Mouse (Mus musculus) hindbrain, embryonic 15.5 days (tissue): Measurements from ENCODE around the gene Fbxo2. TPM values are rescaled to one million over a fixed set of nuclear protein-coding genes. Genes with fewer than 3 reads are reported as not detected.
"Not testable (repeated sequence)": the region's sequence is repeated elsewhere in the genome, so short reads cannot be mapped to it uniquely, and the experiment has no call there.

ENCODE experiments used
- ATAC-seq: fragments of 200-750 bp; cut with Nextera tagmentation; 2 replicates; pipeline ENCODE4 v1.8.0; 2017; ENCODE audit warnings: low read depth, moderate number of reproducible peaks, moderate TSS enrichment; ENCODE audit not compliant: low FRiP score
- H3K27ac ChIP-seq: fragments of 300-500 bp; sonication (generic); replicated peaks from 2 replicates; pipeline ENCODE4 v1.5.1; 2015; ENCODE audit warnings: mild to moderate bottlenecking, inconsistent platforms
- H3K27me3 ChIP-seq: fragments of 300-500 bp; sonication (generic); 2 replicates; pipeline ENCODE4 v1.6.1; 2015; ENCODE audit warnings: control low read depth, inconsistent platforms
- H3K36me3 ChIP-seq: fragments of 300-500 bp; sonication (generic); 2 replicates; pipeline ENCODE4 v1.6.1; 2015; ENCODE audit warnings: control low read depth, inconsistent platforms
- H3K4me1 ChIP-seq: fragments of 300-500 bp; sonication (generic); replicated peaks from 2 replicates; pipeline ENCODE4 v1.6.1; 2015; ENCODE audit warnings: control low read depth, inconsistent platforms
- H3K4me2 ChIP-seq: fragments of 300-500 bp; sonication (generic); 2 replicates; pipeline ENCODE4 v1.6.1; 2015; ENCODE audit warnings: moderate library complexity, mild to moderate bottlenecking, inconsistent platforms
- H3K4me3 ChIP-seq: fragments of 300-500 bp; sonication (generic); 2 replicates; pipeline ENCODE4 v1.5.1; 2015; ENCODE audit warnings: mild to moderate bottlenecking, inconsistent platforms
- H3K9ac ChIP-seq: fragments of 300-500 bp; sonication (generic); 2 replicates; pipeline ENCODE4 v1.6.1; 2015; ENCODE audit warnings: inconsistent platforms
- H3K9me3 ChIP-seq: fragments of 300-500 bp; sonication (generic); 2 replicates; pipeline ENCODE4 v1.6.1; 2016; ENCODE audit warnings: control low read depth, inconsistent platforms
- WGBS: fragments of 180-500 bp; shearing (Covaris S2); methylation state at CpG from one replicate; pipeline ENCODE4 v1.1.7; 2015; 5-methylcytosine and 5-hydroxymethylcytosine counted together
- polyA plus RNA-seq: library from polyadenylated mRNA; unstranded; fragments of >200 nt; fragmentation: Nextera tagmentation; extraction: Ambion mirVana; gene quantifications from 2 replicates; pipeline ENCODE4 v1.2.1, GENCODE M21; 2015

Fbxo2 gene
- polyA plus RNA-seq: 21.4 and 23.4 TPM in 2 replicates

GRCm38 (mm10) chr4:148160436-148161390 lies at the start of gene Fbxo2, which contains the start of gene Fbxo44:
Gene Fbxo2, plus strand, starts transcription at chr4:148160621.
Gene Fbxo44, minus strand, starts transcription at chr4:148160482.
- Histone ChIP-seq H3K27ac (peak within 1 kb of the TSS; percentile 88), H3K4me3 (peak within 1 kb of the TSS; percentile 61), H3K27me3 (peaks cover 38% of the 10 kb centered on the region), H3K36me3 (peaks cover 12% of the 10 kb centered on the region), H3K4me1 (peaks cover 53% of the 10 kb centered on the region), H3K9me3 (no peaks in the 10 kb centered on the region), H3K4me2 (peak within 1 kb of the TSS; percentile 92), H3K9ac (peak within 1 kb of the TSS; percentile 87)
- WGBS: 1% methylated on average over 40 of the region's 43 CpGs
- ATAC-seq: peak; percentile 75

GRCm38 (mm10) chr4:148112519-148112918 lies 47.9 kb upstream of the Fbxo2 start:
- no peak for ATAC-seq
- no peak overlapping the region for H3K4me3 ChIP-seq
- no peak overlapping the region for H3K4me2 ChIP-seq
- WGBS: 81% methylated on average over 12 of the region's 12 CpGs
- peaks cover 19% of the 10 kb centered on the region for H3K36me3 ChIP-seq
- peaks cover 16% of the 10 kb centered on the region for H3K4me1 ChIP-seq
- no peak overlapping the region for H3K9ac ChIP-seq
- H3K27me3 ChIP-seq: no peaks in the 10 kb centered on the region
- H3K9me3 ChIP-seq: no peaks in the 10 kb centered on the region
- no peak overlapping the region for H3K27ac ChIP-seq

GRCm38 (mm10) chr4:148114758-148115391 lies 45.5 kb upstream of the Fbxo2 start:
- WGBS: 5% methylated on average over 15 of the region's 15 CpGs
- H3K4me1 ChIP-seq: peaks cover 10% of the 10 kb centered on the region
- peak overlapping the region; percentile 69 for H3K27ac ChIP-seq
- H3K36me3 ChIP-seq: peaks cover 19% of the 10 kb centered on the region
- peak overlapping the region; percentile 34 for H3K4me2 ChIP-seq
- peak; percentile 55 for ATAC-seq
- no peaks in the 10 kb centered on the region for H3K27me3 ChIP-seq
- H3K4me3 ChIP-seq: no peak overlapping the region
- no peaks in the 10 kb centered on the region for H3K9me3 ChIP-seq
- H3K9ac ChIP-seq: no peak overlapping the region

- H3K27ac ChIP-seq: peak overlapping the region; percentile 69
- 9% methylated on average over 15 of the region's 15 CpGs for WGBS
- no peak overlapping the region for H3K4me3 ChIP-seq
- peaks cover 19% of the 10 kb centered on the region for H3K36me3 ChIP-seq
- H3K4me2 ChIP-seq: 0 out of 2 replicates have a peak overlapping the region, but pooled peaks have one; percentile 8
- 0 out of 2 replicates have a peak, but pooled peaks have one; percentile 10 for ATAC-seq
- peaks cover 13% of the 10 kb centered on the region for H3K4me1 ChIP-seq
- no peak overlapping the region for H3K9ac ChIP-seq
- H3K9me3 ChIP-seq: no peaks in the 10 kb centered on the region
- H3K27me3 ChIP-seq: no peaks in the 10 kb centered on the region
These were observed 45.0 kb upstream of the Fbxo2 start for GRCm38 (mm10) chr4:148115467-148115866.

- peaks cover 19% of the 10 kb centered on the region for H3K36me3 ChIP-seq
These were observed 43.8 kb upstream of the Fbxo2 start for GRCm38 (mm10) chr4:148116657-148117056.

GRCm38 (mm10) chr4:148117392-148117791 lies 43.0 kb upstream of the Fbxo2 start:
- no peak overlapping the region for H3K4me2 ChIP-seq
- peaks cover 12% of the 10 kb centered on the region for H3K36me3 ChIP-seq
- peaks cover 32% of the 10 kb centered on the region for H3K4me1 ChIP-seq
- 81% methylated on average over 4 of the region's 4 CpGs for WGBS
- no peaks in the 10 kb centered on the region for H3K9me3 ChIP-seq
- no peak overlapping the region for H3K27ac ChIP-seq
- no peaks in the 10 kb centered on the region for H3K27me3 ChIP-seq
- no peak overlapping the region for H3K4me3 ChIP-seq
- no peak overlapping the region for H3K9ac ChIP-seq
- ATAC-seq: no peak

More at GRCm38 (mm10) chr4:148116657-148117056, 43.8 kb upstream of the Fbxo2 start:
- no peak overlapping the region for H3K27ac ChIP-seq
- peaks cover 25% of the 10 kb centered on the region for H3K4me1 ChIP-seq
- ATAC-seq: no peak
- H3K27me3 ChIP-seq: no peaks in the 10 kb centered on the region
- no peak overlapping the region for H3K4me2 ChIP-seq
- WGBS: 83% methylated on average over 4 of the region's 4 CpGs
- H3K9me3 ChIP-seq: no peaks in the 10 kb centered on the region
- no peak overlapping the region for H3K4me3 ChIP-seq
- H3K9ac ChIP-seq: no peak overlapping the region

GRCm38 (mm10) chr4:148119578-148119977 lies 40.8 kb upstream of the Fbxo2 start:
- not testable (repeated sequence) for H3K27me3 ChIP-seq, ATAC-seq, H3K4me2 ChIP-seq, H3K36me3 ChIP-seq, H3K27ac ChIP-seq, H3K9ac ChIP-seq, H3K9me3 ChIP-seq, H3K4me3 ChIP-seq
- H3K4me1 ChIP-seq: peaks cover 49% of the 10 kb centered on the region
- WGBS: 89% methylated on average over 9 of the region's 9 CpGs

GRCm38 (mm10) chr4:148120555-148120954 lies 39.9 kb upstream of the Fbxo2 start:
- Histone ChIP-seq H3K36me3 (no peaks in the 10 kb centered on the region), H3K4me3 (no peak overlapping the region), H3K4me1 (peaks cover 47% of the 10 kb centered on the region), H3K4me2 (no peak overlapping the region), H3K9me3 (no peaks in the 10 kb centered on the region), H3K27ac (peak overlapping the region; percentile 75), H3K9ac (no peak overlapping the region), H3K27me3 (no peaks in the 10 kb centered on the region)
- 56% methylated on average over 9 of the region's 9 CpGs for WGBS
- no peak for ATAC-seq

- H3K4me1 ChIP-seq: peaks cover 50% of the 10 kb centered on the region
- H3K36me3 ChIP-seq: no peaks in the 10 kb centered on the region
- H3K9me3 ChIP-seq: no peaks in the 10 kb centered on the region
- peak overlapping the region; percentile 84 for H3K27ac ChIP-seq
- no peak overlapping the region for H3K4me3 ChIP-seq
- no peaks in the 10 kb centered on the region for H3K27me3 ChIP-seq
- ATAC-seq: peak; percentile 70
- H3K9ac ChIP-seq: peak overlapping the region; percentile 15; the same call in 1 of the 2 replicates
- no peak overlapping the region for H3K4me2 ChIP-seq
- WGBS: 43% methylated on average over 4 of the region's 4 CpGs
These were observed 39.1 kb upstream of the Fbxo2 start for GRCm38 (mm10) chr4:148121362-148121761.

- Histone ChIP-seq H3K9ac (no peak overlapping the region), H3K27me3 (no peaks in the 10 kb centered on the region), H3K4me1 (peaks cover 57% of the 10 kb centered on the region), H3K9me3 (no peaks in the 10 kb centered on the region), H3K27ac (peak overlapping the region; percentile 84), H3K36me3 (no peaks in the 10 kb centered on the region), H3K4me2 (no peak overlapping the region), H3K4me3 (no peak overlapping the region)
- WGBS: 4% methylated on average over 6 of the region's 6 CpGs
- peak; percentile 83 for ATAC-seq
These were observed 38.3 kb upstream of the Fbxo2 start for GRCm38 (mm10) chr4:148121982-148122693.

GRCm38 (mm10) chr4:148122694-148123066 lies 37.7 kb upstream of the Fbxo2 start:
- H3K27ac ChIP-seq: peak overlapping the region; percentile 84
- no peaks in the 10 kb centered on the region for H3K36me3 ChIP-seq
- no peak overlapping the region for H3K4me3 ChIP-seq
- no peak overlapping the region for H3K4me2 ChIP-seq
- H3K9me3 ChIP-seq: no peaks in the 10 kb centered on the region
- no peak overlapping the region for H3K9ac ChIP-seq
- H3K27me3 ChIP-seq: no peaks in the 10 kb centered on the region
- ATAC-seq: no peak
- 69% methylated on average over 3 of the region's 3 CpGs for WGBS
- H3K4me1 ChIP-seq: peaks cover 61% of the 10 kb centered on the region
